13 mouse cellular contexts compared by ENCODE assay signal in genomic region chr4:152190096-152190653, GRCm38 (mm10). TPM values are rescaled to one million over a fixed set of nuclear protein-coding genes. Genes with fewer than 3 reads are reported as not detected.
A peak's percentile ranks its signal among the peaks of the same experiment; 100 is the strongest.
DNase-seq lines count a peak whose midpoint lies in the region; ATAC-seq and TF ChIP-seq lines count a peak whose summit lies in the region.
"Had no signal": no experiment of that assay in that cellular context is flagged by ENCODE, and none has a peak within 500 bp of the region (broad histone marks: within the 10 kb centered on the region; RNA-seq: fewer than 3 reads in every experiment).

No protein-coding gene starts in this region.

- H3K27me3 ChIP-seq in limb, embryonic 12.5 days: no peaks in the 10 kb centered on the region
- peaks cover 12% of the 10 kb centered on the region; the same call in 1 of the 2 replicates for H3K27me3 ChIP-seq in limb, embryonic 10.5 days (ENCODE audit: low read depth, poor library complexity, severe bottlenecking)
- no peaks in the 10 kb centered on the region for H3K27me3 ChIP-seq in liver, embryonic 11.5 days (replicated peaks; ENCODE audit: control insufficient read depth, insufficient read depth, low read length)
- H3K27me3 ChIP-seq: limb, embryonic 15.5 days; neural tube, embryonic 13.5 days had no signal

- no peak overlapping the region for H3K4me3 ChIP-seq in limb, embryonic 12.5 days (replicated peaks)
- H3K4me3 ChIP-seq in limb, embryonic 10.5 days: no peak overlapping the region
- no peak overlapping the region for H3K4me3 ChIP-seq in liver, embryonic 11.5 days (ENCODE audit: low read depth, low read length)
- H3K4me3 ChIP-seq in olfactory bulb, adult 2 months (ENCODE audit: insufficient read depth, low read depth, low read length): no peak overlapping the region
- H3K4me3 ChIP-seq: erythroblast, embryonic 14.5 days; limb, embryonic 15.5 days; neural tube, embryonic 13.5 days had no signal

- H3K36me3 ChIP-seq in limb, embryonic 12.5 days: no peaks in the 10 kb centered on the region
- H3K36me3 ChIP-seq in limb, embryonic 10.5 days: no peaks in the 10 kb centered on the region
- no peaks in the 10 kb centered on the region for H3K36me3 ChIP-seq in liver, embryonic 11.5 days (ENCODE audit: control insufficient read depth, insufficient read depth, low read length)
- H3K36me3 ChIP-seq: limb, embryonic 15.5 days; neural tube, embryonic 13.5 days had no signal

- H3K4me1 ChIP-seq in limb, embryonic 12.5 days (replicated peaks): peaks cover 20% of the 10 kb centered on the region
- peaks cover 31% of the 10 kb centered on the region for H3K4me1 ChIP-seq in limb, embryonic 10.5 days
- H3K4me1 ChIP-seq in liver, embryonic 11.5 days (replicated peaks; ENCODE audit: control insufficient read depth, insufficient read depth, low read length): peaks cover 52% of the 10 kb centered on the region
- H3K4me1 ChIP-seq in olfactory bulb, adult 2 months (ENCODE audit: control insufficient read depth, insufficient read depth, low read length): peaks cover 44% of the 10 kb centered on the region

- DNase-seq in limb, embryonic 10.5 days (ENCODE audit: low spot score): no peak
- DNase-seq in brain, embryonic 14.5 days (ENCODE audit: low read depth): peak; percentile 52
- DNase-seq in liver, embryonic 11.5 days (ENCODE audit: low spot score): no peak
- no peak for DNase-seq in spleen, postnatal 14 days (ENCODE audit: low spot score in 2 of 2)
- no peak for DNase-seq in layer of hippocampus, adult 18-20 months (ENCODE audit: low spot score in 2 of 2)
- DNase-seq: cerebellum, adult 2 months; gastrocnemius, postnatal 36 days; kidney, postnatal 36 days had no signal

- no peak for TF ChIP-seq POLR2A in brain, embryonic 14.5 days (IDR thresholded peaks at IDR 0.05; ENCODE audit: borderline replicate concordance, extremely low read depth, insufficient read depth, insufficient read length, poor library complexity, severe bottlenecking)
- no peak for TF ChIP-seq POLR2A in olfactory bulb, adult 2 months (IDR thresholded peaks at IDR 0.05; ENCODE audit: insufficient read depth, low read depth, low read length)

- ATAC-seq in limb, embryonic 12.5 days (ENCODE audit: insufficient number of reproducible peaks, insufficient read depth, low FRiP score, low TSS enrichment, low read depth): no peak
- ATAC-seq in liver, embryonic 11.5 days (replicated peaks; ENCODE audit: low FRiP score): 0 out of 2 replicates have a peak, but pooled peaks have one; percentile 21

- H3K9ac ChIP-seq in limb, embryonic 12.5 days (replicated peaks): no peak overlapping the region
- H3K9ac ChIP-seq in liver, embryonic 11.5 days (ENCODE audit: low read depth, low read length): no peak overlapping the region
- H3K9ac ChIP-seq: limb, embryonic 15.5 days; neural tube, embryonic 13.5 days had no signal

- H3K9me3 ChIP-seq in limb, embryonic 12.5 days: no peaks in the 10 kb centered on the region
- H3K9me3 ChIP-seq in limb, embryonic 10.5 days (replicated peaks): no peaks in the 10 kb centered on the region
- H3K9me3 ChIP-seq in liver, embryonic 11.5 days (ENCODE audit: control insufficient read depth, low read length): no peaks in the 10 kb centered on the region
- H3K9me3 ChIP-seq: limb, embryonic 15.5 days; neural tube, embryonic 13.5 days had no signal

- WGBS in limb, embryonic 12.5 days: 72% methylated on average over 11 of the region's 11 CpGs
- WGBS in limb, embryonic 10.5 days: 75% methylated on average over 11 of the region's 11 CpGs
- 44% methylated on average over 11 of the region's 11 CpGs for WGBS in liver, embryonic 11.5 days
- WGBS in olfactory bulb, adult 2 months: 52% methylated on average over 11 of the region's 11 CpGs

- H3K27ac ChIP-seq in limb, embryonic 12.5 days: peak overlapping the region; percentile 53; the same call in 1 of the 2 replicates
- H3K27ac ChIP-seq in limb, embryonic 10.5 days: no peak overlapping the region
- peak overlapping the region; percentile 54 for H3K27ac ChIP-seq in liver, embryonic 11.5 days (ENCODE audit: low read depth, low read length)
- 0 out of 2 replicates have a peak overlapping the region, but pooled peaks have one; percentile 17 for H3K27ac ChIP-seq in olfactory bulb, adult 2 months (ENCODE audit: insufficient read depth, low read depth, low read length)
- H3K27ac ChIP-seq: limb, embryonic 15.5 days; neural tube, embryonic 13.5 days had no signal

- no peak for TF ChIP-seq CTCF in brain, embryonic 14.5 days (IDR thresholded peaks at IDR 0.05; ENCODE audit: borderline replicate concordance, extremely low read depth, insufficient read depth, insufficient read length)
- TF ChIP-seq CTCF in olfactory bulb, adult 2 months (IDR thresholded peaks at IDR 0.05; ENCODE audit: insufficient read depth, low read depth, low read length): no peak

- no peak overlapping the region for H3K4me2 ChIP-seq in limb, embryonic 12.5 days
- peak overlapping the region; percentile 36 for H3K4me2 ChIP-seq in liver, embryonic 11.5 days
- H3K4me2 ChIP-seq: limb, embryonic 15.5 days; neural tube, embryonic 13.5 days had no signal

RNA-seq across cellular contexts. Expression of gene Acot7, which starts 12.2 kb away (rescaled TPM):
- 37.6 and 40.2 TPM in 2 replicates for polyA plus RNA-seq in limb, embryonic 12.5 days (2016; fragmentation: Nextera tagmentation; extraction: Ambion mirVana)
- polyA plus RNA-seq in limb, embryonic 10.5 days (2016; fragmentation: Nextera tagmentation; extraction: Ambion mirVana): 34.8 and 36.7 TPM in 2 replicates
- 178 and 244 TPM in 2 replicates for polyA plus RNA-seq in brain, embryonic 14.5 days (2012; rRNA removed)
- polyA plus RNA-seq in liver, embryonic 11.5 days (2014; fragmentation: Nextera tagmentation; extraction: Ambion mirVana): 50.0 and 51.1 TPM in 2 replicates
- polyA plus RNA-seq in olfactory bulb, adult 2 months (2012; ENCODE audit: insufficient read depth, insufficient read length, low replicate concordance, missing spikeins): not detected in 2 replicates
- total RNA-seq in layer of hippocampus, adult 18-20 months (2021): 100 to 1,000 TPM; 329 to 352 TPM

RNA-seq across cellular contexts. Expression of gene Hes2, which starts 31.5 kb away (rescaled TPM):
- not detected in 2 replicates for polyA plus RNA-seq in limb, embryonic 12.5 days (2016; fragmentation: Nextera tagmentation; extraction: Ambion mirVana)
- not detected in 2 replicates for polyA plus RNA-seq in limb, embryonic 10.5 days (2016; fragmentation: Nextera tagmentation; extraction: Ambion mirVana)
- not detected in 2 replicates for polyA plus RNA-seq in brain, embryonic 14.5 days (2012; rRNA removed)
- polyA plus RNA-seq in liver, embryonic 11.5 days (2014; fragmentation: Nextera tagmentation; extraction: Ambion mirVana): not detected in 2 replicates
- polyA plus RNA-seq in olfactory bulb, adult 2 months (2012; ENCODE audit: insufficient read depth, insufficient read length, low replicate concordance, missing spikeins): not detected in 2 replicates
- not detected for total RNA-seq in layer of hippocampus, adult 18-20 months (2021)
- total RNA-seq: gastrocnemius, postnatal 36 days had no signal
- polyA plus RNA-seq: cerebellum, adult 2 months; erythroblast, embryonic 14.5 days had no signal

RNA-seq across cellular contexts. Expression of gene Espn, which starts 38.0 kb away (rescaled TPM):
- polyA plus RNA-seq in limb, embryonic 12.5 days (2016; fragmentation: Nextera tagmentation; extraction: Ambion mirVana): 1.9 and 2.3 TPM in 2 replicates
- 2.9 and 3.2 TPM in 2 replicates for polyA plus RNA-seq in limb, embryonic 10.5 days (2016; fragmentation: Nextera tagmentation; extraction: Ambion mirVana)
- 0.38 and 0.48 TPM in 2 replicates for polyA plus RNA-seq in brain, embryonic 14.5 days (2012; rRNA removed)
- polyA plus RNA-seq in liver, embryonic 11.5 days (2014; fragmentation: Nextera tagmentation; extraction: Ambion mirVana): 4.1 and 5.3 TPM in 2 replicates
- not detected in 2 replicates for polyA plus RNA-seq in olfactory bulb, adult 2 months (2012; ENCODE audit: insufficient read depth, insufficient read length, low replicate concordance, missing spikeins)
- 1 to 10 TPM; 2.8 to 3.0 TPM for total RNA-seq in layer of hippocampus, adult 18-20 months (2021)

Comparison
In these comparisons a context has a peak if more than half of its experiments do, and no peak if none do; other contexts are left out.
1. RNA of gene Acot7, which starts 12.2 kb away (polyA plus RNA-seq): 178 to 244 TPM in brain, embryonic 14.5 days, 50.0 to 51.1 TPM in liver, embryonic 11.5 days, 37.6 to 40.2 TPM in limb, embryonic 12.5 days and 34.8 to 36.7 TPM in limb, embryonic 10.5 days; not detected in olfactory bulb, adult 2 months; every median in the first group is over 10 times any median in the second.